Mouse (Mus musculus): ENCODE measurements around the gene Pemt. TPM values are rescaled to one million over a fixed set of nuclear protein-coding genes. Genes with fewer than 3 reads are reported as not detected.

Pemt gene
- polyA plus RNA-seq, 1 experiment from 2014 or later, result 10.2 TPM

GRCm38 (mm10) chr11:59994318-59994717 lies 52.0 kb downstream of the Pemt start:
- no peak overlapping the region for H3K4me2 ChIP-seq (ENCODE audit: low read length)
- TF ChIP-seq CTCF (IDR thresholded peaks at IDR 0.05; ENCODE audit: low read depth), result no peak
- H3K4me3 ChIP-seq (replicated peaks; ENCODE audit: low read depth, low read length), result no peak overlapping the region
- no peaks in the 10 kb centered on the region for H3K4me1 ChIP-seq (replicated peaks; ENCODE audit: insufficient read depth, low read length)
- DNase-seq (ENCODE audit: low spot score), result no peak
- H3K36me3 ChIP-seq (ENCODE audit: insufficient read depth, low read length), result no peaks in the 10 kb centered on the region
- WGBS, result 41% methylated on average over 9 of the region's 9 CpGs
- no peak overlapping the region for H3K9ac ChIP-seq (ENCODE audit: low read depth, low read length)
- no peak overlapping the region for H3K27ac ChIP-seq
- ATAC-seq (replicated peaks; ENCODE audit: low FRiP score, low read depth), result no peak
- H3K27me3 ChIP-seq (ENCODE audit: insufficient read depth, low read length), result no peaks in the 10 kb centered on the region
- no peaks in the 10 kb centered on the region for H3K9me3 ChIP-seq (replicated peaks; ENCODE audit: low read length)

- Histone ChIP-seq H3K9me3 (replicated peaks; ENCODE audit: low read length) (no peaks in the 10 kb centered on the region), H3K4me1 (replicated peaks; ENCODE audit: insufficient read depth, low read length) (no peaks in the 10 kb centered on the region), H3K9ac (ENCODE audit: low read depth, low read length) (no peak overlapping the region), H3K27me3 (ENCODE audit: insufficient read depth, low read length) (no peaks in the 10 kb centered on the region), H3K4me2 (ENCODE audit: low read length) (no peak overlapping the region), H3K36me3 (ENCODE audit: insufficient read depth, low read length) (no peaks in the 10 kb centered on the region), H3K27ac (no peak overlapping the region), H3K4me3 (replicated peaks; ENCODE audit: low read depth, low read length) (no peak overlapping the region)
- 47% methylated on average over 8 of the region's 8 CpGs for WGBS
- DNase-seq (ENCODE audit: low spot score), result peak; percentile 13
- TF ChIP-seq CTCF (IDR thresholded peaks at IDR 0.05; ENCODE audit: low read depth), result no peak
- ATAC-seq (replicated peaks; ENCODE audit: low FRiP score, low read depth), result no peak
Observed at GRCm38 (mm10) chr11:59991365-59991764, 54.9 kb downstream of the Pemt start.

GRCm38 (mm10) chr11:59989406-59989805 lies 56.9 kb downstream of the Pemt start:
- Histone ChIP-seq H3K4me2 (ENCODE audit: low read length) (no peak overlapping the region), H3K4me3 (replicated peaks; ENCODE audit: low read depth, low read length) (no peak overlapping the region), H3K27me3 (ENCODE audit: insufficient read depth, low read length) (no peaks in the 10 kb centered on the region), H3K9me3 (replicated peaks; ENCODE audit: low read length) (no peaks in the 10 kb centered on the region), H3K27ac (no peak overlapping the region), H3K4me1 (replicated peaks; ENCODE audit: insufficient read depth, low read length) (no peaks in the 10 kb centered on the region), H3K36me3 (ENCODE audit: insufficient read depth, low read length) (no peaks in the 10 kb centered on the region), H3K9ac (ENCODE audit: low read depth, low read length) (no peak overlapping the region)
- no peak for DNase-seq (ENCODE audit: low spot score)
- 78% methylated on average over 1 of the region's 1 CpGs for WGBS
- ATAC-seq (replicated peaks; ENCODE audit: low FRiP score, low read depth), result no peak
- TF ChIP-seq CTCF (IDR thresholded peaks at IDR 0.05; ENCODE audit: low read depth), result no peak

- Histone ChIP-seq H3K4me3 (replicated peaks; ENCODE audit: low read depth, low read length) (no peak overlapping the region), H3K9ac (ENCODE audit: low read depth, low read length) (no peak overlapping the region), H3K36me3 (ENCODE audit: insufficient read depth, low read length) (no peaks in the 10 kb centered on the region), H3K27me3 (ENCODE audit: insufficient read depth, low read length) (no peaks in the 10 kb centered on the region), H3K4me2 (ENCODE audit: low read length) (no peak overlapping the region), H3K9me3 (replicated peaks; ENCODE audit: low read length) (no peaks in the 10 kb centered on the region), H3K4me1 (replicated peaks; ENCODE audit: insufficient read depth, low read length) (peaks cover 16% of the 10 kb centered on the region; the same call in 1 of the 2 replicates), H3K27ac (no peak overlapping the region)
- WGBS, result 62% methylated on average over 5 of the region's 5 CpGs
- no peak for DNase-seq (ENCODE audit: low spot score)
- 0 out of 2 replicates have a peak, but pooled peaks have one; percentile 11 for ATAC-seq (replicated peaks; ENCODE audit: low FRiP score, low read depth)
- no peak for TF ChIP-seq CTCF (IDR thresholded peaks at IDR 0.05; ENCODE audit: low read depth)
Observed at GRCm38 (mm10) chr11:59977831-59978230, 68.5 kb downstream of the Pemt start.

- DNase-seq (ENCODE audit: low spot score) (no peak), ATAC-seq (replicated peaks; ENCODE audit: low FRiP score, low read depth) (peak; percentile 34; the same call in 1 of the 2 replicates)
- Histone ChIP-seq H3K4me3 (replicated peaks; ENCODE audit: low read depth, low read length) (no peak overlapping the region), H3K4me2 (ENCODE audit: low read length) (no peak overlapping the region), H3K9ac (ENCODE audit: low read depth, low read length) (no peak overlapping the region), H3K4me1 (replicated peaks; ENCODE audit: insufficient read depth, low read length) (peaks cover 16% of the 10 kb centered on the region; the same call in 1 of the 2 replicates), H3K27ac (no peak overlapping the region), H3K36me3 (ENCODE audit: insufficient read depth, low read length) (no peaks in the 10 kb centered on the region), H3K27me3 (ENCODE audit: insufficient read depth, low read length) (no peaks in the 10 kb centered on the region), H3K9me3 (replicated peaks; ENCODE audit: low read length) (no peaks in the 10 kb centered on the region)
- TF ChIP-seq CTCF (IDR thresholded peaks at IDR 0.05; ENCODE audit: low read depth), result no peak
- WGBS, result 43% methylated on average over 10 of the region's 10 CpGs
Observed at GRCm38 (mm10) chr11:59975241-59975640, 71.0 kb downstream of the Pemt start.

GRCm38 (mm10) chr11:59973389-59973788 lies 72.9 kb downstream of the Pemt start:
- DNase-seq (ENCODE audit: low spot score) (no peak), ATAC-seq (replicated peaks; ENCODE audit: low FRiP score, low read depth) (no peak)
- H3K9me3 ChIP-seq (replicated peaks; ENCODE audit: low read length), result no peaks in the 10 kb centered on the region
- H3K4me2 ChIP-seq (ENCODE audit: low read length), result no peak overlapping the region
- WGBS, result 60% methylated on average over 5 of the region's 5 CpGs
- H3K4me1 ChIP-seq (replicated peaks; ENCODE audit: insufficient read depth, low read length), result peaks cover 16% of the 10 kb centered on the region; the same call in 1 of the 2 replicates
- no peak overlapping the region for H3K27ac ChIP-seq
- H3K36me3 ChIP-seq (ENCODE audit: insufficient read depth, low read length), result no peaks in the 10 kb centered on the region
- H3K27me3 ChIP-seq (ENCODE audit: insufficient read depth, low read length), result no peaks in the 10 kb centered on the region
- H3K4me3 ChIP-seq (replicated peaks; ENCODE audit: low read depth, low read length), result no peak overlapping the region
- no peak for TF ChIP-seq CTCF (IDR thresholded peaks at IDR 0.05; ENCODE audit: low read depth)
- H3K9ac ChIP-seq (ENCODE audit: low read depth, low read length), result no peak overlapping the region

GRCm38 (mm10) chr11:59971691-59972090 lies 74.6 kb downstream of the Pemt start:
- Histone ChIP-seq H3K4me3 (replicated peaks; ENCODE audit: low read depth, low read length) (no peak overlapping the region), H3K9me3 (replicated peaks; ENCODE audit: low read length) (no peaks in the 10 kb centered on the region), H3K4me2 (ENCODE audit: low read length) (no peak overlapping the region), H3K27me3 (ENCODE audit: insufficient read depth, low read length) (no peaks in the 10 kb centered on the region), H3K27ac (no peak overlapping the region), H3K4me1 (replicated peaks; ENCODE audit: insufficient read depth, low read length) (peaks cover 16% of the 10 kb centered on the region; the same call in 1 of the 2 replicates), H3K36me3 (ENCODE audit: insufficient read depth, low read length) (no peaks in the 10 kb centered on the region), H3K9ac (ENCODE audit: low read depth, low read length) (no peak overlapping the region)
- DNase-seq (ENCODE audit: low spot score), result no peak
- 25% methylated on average over 2 of the region's 2 CpGs for WGBS
- ATAC-seq (replicated peaks; ENCODE audit: low FRiP score, low read depth), result no peak
- no peak for TF ChIP-seq CTCF (IDR thresholded peaks at IDR 0.05; ENCODE audit: low read depth)

Measured in kidney, postnatal 0 days (tissue).